Mouse (Mus musculus): ENCODE results near the gene Tom1l2.

DNA sequence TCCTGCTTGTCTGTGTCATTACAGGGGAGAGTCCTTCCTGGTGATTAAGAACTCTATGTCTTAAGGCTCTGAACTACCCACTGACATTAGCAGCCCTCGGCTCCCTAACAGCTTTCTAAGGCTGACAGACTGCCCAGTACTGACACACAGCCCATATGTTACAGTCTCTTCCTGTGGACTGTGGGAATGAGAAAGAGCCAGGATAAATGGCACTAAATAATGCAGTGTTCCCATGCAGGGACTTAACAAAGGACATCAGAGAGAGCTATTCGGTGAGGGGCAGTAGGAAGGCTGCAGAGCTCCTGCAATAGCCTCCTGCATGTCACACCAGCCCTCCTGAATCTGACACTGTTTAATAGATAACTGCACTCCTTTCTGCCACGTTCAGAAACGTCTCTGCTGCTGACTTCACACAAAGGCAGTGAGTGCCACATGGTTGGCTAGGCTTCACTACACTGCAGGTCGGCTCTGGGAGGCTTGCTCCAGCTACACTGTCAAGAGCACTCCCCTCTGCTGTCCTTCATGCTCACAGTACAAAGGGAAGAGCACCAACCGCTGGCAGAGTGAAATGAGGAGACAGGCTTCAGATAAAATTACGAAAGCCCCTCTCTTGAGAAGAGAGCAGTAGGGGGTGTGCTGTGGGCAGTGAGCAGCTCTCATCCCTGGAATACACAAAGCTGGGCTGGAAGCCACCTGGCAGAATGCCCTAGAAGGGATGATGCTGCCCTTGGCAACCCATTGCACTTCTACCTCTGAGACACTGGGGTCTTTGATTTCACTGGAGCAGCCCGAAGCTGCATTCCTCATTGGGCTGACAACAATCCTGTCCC, 41.5 kb downstream of the Tom1l2 start:
- no peak for TF ChIP-seq POLR2A (IDR thresholded peaks at IDR 0.05; ENCODE audit: borderline replicate concordance, extremely low read depth, insufficient read depth, insufficient read length, poor library complexity, severe bottlenecking)
- TF ChIP-seq CTCF (IDR thresholded peaks at IDR 0.05; ENCODE audit: borderline replicate concordance, extremely low read depth, insufficient read depth, insufficient read length) = 0 out of 2 replicates have a peak, but pooled peaks have one; percentile 5

All from brain, embryonic 14.5 days (tissue).